23 mouse cellular contexts compared by ENCODE assay signal in the genomic region with DNA sequence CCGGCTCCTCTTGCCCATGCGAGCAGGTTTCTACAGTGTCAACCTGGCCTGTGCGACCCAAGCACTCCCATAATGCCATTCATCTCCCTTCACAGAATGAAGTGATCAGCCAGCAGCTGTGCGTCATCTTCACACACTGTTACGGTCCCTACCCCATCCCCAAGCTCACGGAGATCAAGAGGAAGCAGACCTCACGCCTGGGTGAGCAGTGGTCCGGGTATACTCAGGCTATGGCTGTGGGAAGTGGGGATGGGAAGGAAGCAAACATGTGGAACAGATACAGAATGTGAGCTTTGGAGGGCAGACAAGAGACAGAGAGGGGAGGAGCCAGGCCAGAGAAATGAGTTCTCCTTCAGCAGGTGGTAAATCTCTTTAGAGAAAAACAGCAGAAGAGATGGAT.
DNase-seq lines count a peak whose midpoint lies in the region; ATAC-seq and TF ChIP-seq lines count a peak whose summit lies in the region.
"Had no signal": no experiment of that assay in that cellular context is flagged by ENCODE, and none has a peak within 500 bp of the region (broad histone marks: within the 10 kb centered on the region; RNA-seq: fewer than 3 reads in every experiment).

No protein-coding gene starts in this region.

- no peak for TF ChIP-seq CTCF in lung, embryonic 14.5 days (IDR thresholded peaks at IDR 0.05; ENCODE audit: low read depth)

- ATAC-seq in embryonic facial prominence, embryonic 12.5 days (ENCODE audit: insufficient number of reproducible peaks, insufficient read depth, low FRiP score, low TSS enrichment) = peak; percentile 47; the same call in 1 of the 2 replicates
- ATAC-seq in kidney, embryonic 15.5 days (replicated peaks; ENCODE audit: low FRiP score) = peak; percentile 76
- 0 out of 2 replicates have a peak, but pooled peaks have one; percentile 44 for ATAC-seq in lung, embryonic 14.5 days (ENCODE audit: insufficient read depth)
- ATAC-seq: activated CD4-positive, CD25-positive, alpha-beta regulatory T cell, adult 4 months; forebrain, embryonic 14.5 days; forebrain, postnatal 0 days had no signal

- H3K4me1 ChIP-seq in embryonic facial prominence, embryonic 12.5 days = no peaks in the 10 kb centered on the region
- H3K4me1 ChIP-seq in embryonic facial prominence, embryonic 10.5 days = no peaks in the 10 kb centered on the region
- H3K4me1 ChIP-seq in kidney, embryonic 15.5 days = no peaks in the 10 kb centered on the region
- H3K4me1 ChIP-seq in lung, embryonic 14.5 days (ENCODE audit: insufficient read depth) = no peaks in the 10 kb centered on the region
- H3K4me1 ChIP-seq: embryonic facial prominence, embryonic 15.5 days; hindbrain, embryonic 12.5 days; hindbrain, embryonic 15.5 days had no signal

- WGBS in embryonic facial prominence, embryonic 12.5 days = 78% methylated on average over 8 of the region's 8 CpGs
- 84% methylated on average over 8 of the region's 8 CpGs for WGBS in embryonic facial prominence, embryonic 10.5 days
- WGBS in kidney, embryonic 15.5 days = 44% methylated on average over 8 of the region's 8 CpGs
- 44% methylated on average over 8 of the region's 8 CpGs for WGBS in lung, embryonic 14.5 days

- H3K4me2 ChIP-seq in embryonic facial prominence, embryonic 12.5 days (replicated peaks) = no peak overlapping the region
- no peak overlapping the region for H3K4me2 ChIP-seq in kidney, embryonic 15.5 days
- no peak overlapping the region for H3K4me2 ChIP-seq in lung, embryonic 14.5 days
- H3K4me2 ChIP-seq: embryonic facial prominence, embryonic 15.5 days; heart, embryonic 11.5 days; hindbrain, embryonic 12.5 days; hindbrain, embryonic 15.5 days had no signal

- no peak for DNase-seq in embryonic facial prominence, embryonic 10.5 days (ENCODE audit: low spot score)
- no peak for DNase-seq in kidney, adult 18-20 months
- no peak for DNase-seq in lung, embryonic 14.5 days
- no peak for DNase-seq in lung, postnatal 25 days (ENCODE audit: low spot score)
- DNase-seq: adrenal gland, adult 8-10 months; adrenal gland, postnatal 25 days; cerebellum, adult 11-12 months; cerebellum, adult 8-10 months; cerebellum, postnatal 10 days; cerebellum, postnatal 36 days; embryo, embryonic 11 days; forebrain, postnatal 0 days; gastrocnemius, adult 2 months; gastrocnemius, postnatal 14 days; heart, adult 11 months had no signal

- H3K27ac ChIP-seq in embryonic facial prominence, embryonic 12.5 days = no peak overlapping the region
- H3K27ac ChIP-seq in embryonic facial prominence, embryonic 10.5 days (replicated peaks) = no peak overlapping the region
- no peak overlapping the region for H3K27ac ChIP-seq in kidney, embryonic 15.5 days
- no peak overlapping the region for H3K27ac ChIP-seq in lung, embryonic 14.5 days (ENCODE audit: low read depth)
- H3K27ac ChIP-seq: embryonic facial prominence, embryonic 15.5 days; gastrocnemius, adult 2 months; hindbrain, embryonic 12.5 days; hindbrain, embryonic 15.5 days had no signal

- no peak overlapping the region for H3K9ac ChIP-seq in embryonic facial prominence, embryonic 12.5 days
- no peak overlapping the region for H3K9ac ChIP-seq in kidney, embryonic 15.5 days
- no peak overlapping the region for H3K9ac ChIP-seq in lung, embryonic 14.5 days
- H3K9ac ChIP-seq: embryonic facial prominence, embryonic 15.5 days; forebrain, postnatal 0 days; hindbrain, embryonic 12.5 days; hindbrain, embryonic 15.5 days had no signal

- H3K4me3 ChIP-seq in embryonic facial prominence, embryonic 12.5 days = no peak overlapping the region
- H3K4me3 ChIP-seq in embryonic facial prominence, embryonic 10.5 days = no peak overlapping the region
- no peak overlapping the region for H3K4me3 ChIP-seq in kidney, embryonic 15.5 days (replicated peaks)
- no peak overlapping the region for H3K4me3 ChIP-seq in lung, embryonic 14.5 days (ENCODE audit: low read depth, low read length)
- H3K4me3 ChIP-seq: embryonic facial prominence, embryonic 15.5 days; gastrocnemius, adult 2 months; hindbrain, embryonic 12.5 days; hindbrain, embryonic 15.5 days had no signal

- no peaks in the 10 kb centered on the region for H3K9me3 ChIP-seq in embryonic facial prominence, embryonic 12.5 days
- no peaks in the 10 kb centered on the region for H3K9me3 ChIP-seq in embryonic facial prominence, embryonic 10.5 days
- no peaks in the 10 kb centered on the region for H3K9me3 ChIP-seq in kidney, embryonic 15.5 days (replicated peaks)
- no peaks in the 10 kb centered on the region for H3K9me3 ChIP-seq in lung, embryonic 14.5 days (ENCODE audit: low read depth, low read length)
- H3K9me3 ChIP-seq: embryonic facial prominence, embryonic 15.5 days; hindbrain, embryonic 12.5 days; hindbrain, embryonic 15.5 days had no signal

- H3K27me3 ChIP-seq in embryonic facial prominence, embryonic 12.5 days = no peaks in the 10 kb centered on the region
- no peaks in the 10 kb centered on the region for H3K27me3 ChIP-seq in embryonic facial prominence, embryonic 10.5 days (replicated peaks; ENCODE audit: low read depth, poor library complexity, severe bottlenecking)
- no peaks in the 10 kb centered on the region; the same call in 1 of the 2 replicates for H3K27me3 ChIP-seq in kidney, embryonic 15.5 days
- peaks cover 3% of the 10 kb centered on the region; the same call in 1 of the 2 replicates for H3K27me3 ChIP-seq in lung, embryonic 14.5 days (ENCODE audit: insufficient read depth, low read length)
- H3K27me3 ChIP-seq: embryonic facial prominence, embryonic 15.5 days; hindbrain, embryonic 12.5 days; hindbrain, embryonic 15.5 days had no signal

- H3K36me3 ChIP-seq in embryonic facial prominence, embryonic 12.5 days = no peaks in the 10 kb centered on the region
- H3K36me3 ChIP-seq in embryonic facial prominence, embryonic 10.5 days (replicated peaks) = no peaks in the 10 kb centered on the region
- H3K36me3 ChIP-seq in kidney, embryonic 15.5 days = no peaks in the 10 kb centered on the region
- no peaks in the 10 kb centered on the region for H3K36me3 ChIP-seq in lung, embryonic 14.5 days (ENCODE audit: insufficient read depth)
- H3K36me3 ChIP-seq: embryonic facial prominence, embryonic 15.5 days; hindbrain, embryonic 12.5 days; hindbrain, embryonic 15.5 days had no signal
